Mouse (Mus musculus) right cerebral cortex, postnatal 25 days (tissue): ENCODE data around the gene Tmem248.
"Not testable (repeated sequence)": the region's sequence is repeated elsewhere in the genome, so short reads cannot be mapped to it uniquely, and the experiment has no call there.

ENCODE experiments used
- DNase-seq: peaks from one replicate; pipeline ENCODE4 v3.0.0; 2022

Tmem248 gene

DNA sequence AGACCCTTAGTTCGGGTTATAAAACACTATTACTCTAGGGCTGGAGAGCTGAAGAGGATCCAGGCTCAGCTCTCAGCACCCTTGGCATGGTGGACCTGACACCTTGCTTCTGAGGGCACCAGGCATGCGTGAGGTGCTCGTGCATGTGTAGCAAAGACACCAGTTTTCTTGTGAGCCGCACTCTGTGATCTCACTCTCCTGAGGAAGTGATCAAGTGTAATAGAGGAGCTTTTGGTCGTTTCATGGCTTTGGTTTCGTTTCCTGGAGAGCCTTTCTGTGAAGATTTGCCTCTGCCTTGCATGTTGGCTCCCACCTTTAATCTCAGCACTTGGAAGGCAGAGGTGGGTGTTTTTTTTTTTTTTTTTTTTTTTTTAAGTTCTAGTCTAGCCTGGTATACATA lies 12.3 kb upstream of the Tmem248 start:
- DNase-seq, result no peak

- DNase-seq, result no peak
Observed at GRCm38 (mm10) chr5:130205441-130206023, 11.3 kb upstream of the Tmem248 start.

GRCm38 (mm10) chr5:130207299-130207698 lies 9.6 kb upstream of the Tmem248 start:
- no peak for DNase-seq

DNA sequence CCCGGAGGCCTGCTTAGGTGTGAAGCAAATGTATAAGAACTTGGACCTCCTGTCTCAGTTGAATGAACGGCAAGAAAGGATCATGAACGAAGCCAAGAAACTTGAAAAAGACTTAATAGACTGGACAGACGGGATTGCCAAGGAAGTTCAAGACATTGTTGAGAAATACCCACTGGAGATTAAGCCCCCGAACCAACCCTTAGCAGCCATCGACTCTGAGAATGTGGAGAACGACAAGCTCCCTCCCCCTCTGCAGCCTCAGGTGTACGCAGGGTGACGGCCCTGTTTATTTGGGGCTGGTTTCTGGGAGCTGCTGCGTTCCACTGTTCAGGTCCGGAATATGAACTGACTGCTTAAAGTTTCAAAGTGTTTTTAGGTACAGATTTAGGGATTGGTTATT lies 3.9 kb upstream of the Tmem248 start:
- no peak for DNase-seq

GRCm38 (mm10) chr5:130217406-130217805 lies 525 bp downstream of the Tmem248 start:
- DNase-seq, result no peak

DNA sequence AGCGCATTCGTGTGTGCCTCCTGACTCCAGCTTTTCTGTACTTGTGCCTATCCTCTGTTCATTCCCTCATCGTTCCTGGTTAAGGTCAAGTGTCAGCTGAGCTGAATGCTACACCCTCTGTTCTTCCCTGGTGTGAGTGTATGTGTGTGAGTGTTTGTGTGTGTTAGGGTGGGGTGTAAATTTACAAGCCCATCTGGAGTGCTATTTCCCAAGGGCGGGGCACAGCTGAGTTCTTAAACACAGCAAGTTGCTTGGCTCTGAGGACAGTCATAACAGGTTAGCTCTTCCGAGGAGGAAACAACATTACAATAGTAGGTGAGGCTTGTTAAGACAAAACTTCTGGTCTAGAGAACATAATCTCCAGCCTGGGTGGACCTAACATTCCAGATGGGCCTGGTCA lies 1.5 kb downstream of the Tmem248 start:
- no peak for DNase-seq

GRCm38 (mm10) chr5:130221316-130221715 lies 4.4 kb downstream of the Tmem248 start:
- no peak for DNase-seq

- DNase-seq, result no peak
Observed at GRCm38 (mm10) chr5:130221760-130222145, 4.9 kb downstream of the Tmem248 start.

DNA sequence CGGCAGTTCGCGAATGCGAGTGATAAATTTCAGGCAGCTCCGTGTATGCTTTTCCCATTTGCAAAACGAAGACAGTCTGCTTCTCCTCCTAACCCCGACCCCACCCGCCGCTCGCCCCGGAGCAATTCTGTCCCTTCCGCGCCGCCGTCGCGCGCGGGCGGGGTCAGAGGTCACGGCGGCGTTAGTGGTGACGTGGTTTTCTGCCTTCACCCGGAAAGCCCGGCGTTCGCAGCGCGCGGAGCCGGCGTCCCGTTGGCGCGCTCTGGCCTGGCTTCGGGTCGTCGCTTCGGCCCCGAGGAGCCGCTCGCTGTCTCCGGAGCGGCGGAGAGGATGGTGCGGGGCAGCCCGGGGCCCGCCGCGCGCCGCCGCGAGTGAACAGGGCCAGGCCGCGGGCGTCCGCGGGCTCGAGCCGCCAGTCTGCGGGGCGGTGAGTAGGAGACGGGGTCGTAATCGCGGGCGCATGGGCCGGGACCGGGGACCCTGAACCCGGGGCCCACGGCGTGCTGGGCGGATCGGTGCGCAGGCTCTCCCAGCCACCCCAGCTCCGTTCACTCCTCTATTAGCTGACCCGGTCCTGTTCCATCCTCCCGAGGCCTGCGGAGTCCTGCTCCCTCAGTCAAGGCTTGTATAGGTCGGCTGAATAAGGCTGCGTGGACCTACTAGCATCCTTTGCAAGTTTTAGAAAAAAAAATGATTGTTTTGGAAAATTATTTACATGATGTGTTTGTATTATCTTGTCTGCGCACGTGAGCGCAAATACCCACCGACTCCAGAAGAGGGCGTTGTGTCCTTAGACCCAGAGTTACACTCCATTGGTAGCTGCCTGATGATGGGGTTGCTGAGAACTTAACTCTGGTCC lies 5.5 kb downstream of the Tmem248 start:
- DNase-seq, result peak; percentile 97

- DNase-seq, result no peak
Observed at GRCm38 (mm10) chr5:130226790-130227189, 9.9 kb downstream of the Tmem248 start.

DNA sequence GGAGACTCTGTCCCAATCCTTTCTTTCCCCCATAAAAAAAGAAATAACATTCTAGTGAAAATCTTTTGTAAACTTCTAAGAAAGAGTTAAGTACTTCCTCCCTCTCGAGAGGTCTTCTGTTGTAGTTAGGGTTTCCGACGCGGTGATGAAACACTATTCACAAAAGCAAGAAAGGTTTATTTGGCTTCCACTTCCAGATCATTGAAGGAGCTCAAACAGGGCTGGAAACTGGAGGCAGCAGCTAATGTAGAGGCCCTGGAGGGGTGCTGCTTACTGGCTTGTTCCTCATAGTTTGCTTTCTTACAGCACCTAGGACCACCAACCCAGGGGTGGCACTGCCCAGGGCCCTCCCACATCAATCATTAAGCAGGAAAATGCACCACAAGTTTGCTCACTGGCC lies 11.2 kb downstream of the Tmem248 start:
- DNase-seq, result no peak

DNA sequence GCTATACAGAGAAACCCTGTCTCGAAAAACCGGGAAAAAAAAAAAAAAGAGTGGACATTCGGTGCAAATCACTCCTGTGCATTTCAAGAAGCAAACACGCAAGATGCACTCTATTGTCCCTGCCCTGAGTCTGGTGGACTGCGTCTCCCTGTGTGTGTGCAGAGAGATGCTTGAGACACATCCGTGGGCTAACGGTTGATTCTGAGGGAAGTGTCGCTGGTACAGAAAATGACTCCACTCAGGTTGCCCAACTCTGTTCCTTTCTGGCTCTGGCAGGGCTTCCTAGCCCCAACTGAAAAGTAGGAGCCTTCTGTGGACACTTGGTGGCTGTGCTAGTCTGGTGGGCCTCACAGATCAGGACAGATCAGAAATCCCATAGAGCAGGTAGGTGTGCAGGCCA lies 19.4 kb downstream of the Tmem248 start:
- no peak for DNase-seq

- no peak for DNase-seq
Observed at GRCm38 (mm10) chr5:130239236-130239635, 22.4 kb downstream of the Tmem248 start.

DNA sequence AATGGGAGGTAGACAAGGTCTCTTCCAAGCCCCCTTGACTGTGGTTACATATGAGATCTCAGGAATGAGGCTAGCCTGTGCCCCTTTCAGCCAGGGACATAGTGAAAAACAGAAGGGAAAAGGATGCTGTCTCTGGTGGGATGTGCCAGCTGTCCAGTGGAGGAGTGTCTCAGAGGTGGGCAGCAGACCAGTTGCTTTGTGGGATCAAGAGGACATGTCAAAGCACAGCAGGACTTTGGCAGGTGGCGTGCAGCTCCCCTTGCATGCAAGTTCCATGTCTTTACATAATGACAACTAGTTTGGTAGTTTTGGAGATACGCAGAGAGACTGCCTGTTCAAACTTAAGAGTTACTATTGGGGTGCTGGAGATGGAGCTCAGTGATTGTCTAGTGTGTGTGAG lies 23.0 kb downstream of the Tmem248 start:
- DNase-seq, result no peak

DNA sequence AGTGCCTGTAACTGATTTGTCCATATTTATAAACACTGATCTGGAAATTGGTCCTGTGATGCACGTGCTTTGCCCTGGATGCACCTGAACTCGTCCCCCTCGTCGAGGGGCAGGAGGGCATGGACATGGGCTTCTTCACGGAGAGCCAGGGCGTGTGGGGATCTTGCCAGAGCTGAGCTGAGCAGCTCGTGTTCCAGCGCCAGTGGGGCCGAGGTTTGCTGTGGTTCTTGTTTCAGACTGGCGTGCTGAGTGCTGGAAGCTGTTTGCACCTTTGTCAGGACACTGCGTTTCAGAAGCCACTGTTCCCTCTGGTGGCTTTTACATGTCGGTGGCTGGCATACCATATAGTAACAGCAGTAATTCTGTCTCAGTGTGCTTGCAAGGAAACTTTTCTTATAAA lies 24.5 kb downstream of the Tmem248 start:
- DNase-seq, result no peak

GRCm38 (mm10) chr5:130247823-130248222 lies 30.9 kb downstream of the Tmem248 start:
- DNase-seq, result no peak

DNA sequence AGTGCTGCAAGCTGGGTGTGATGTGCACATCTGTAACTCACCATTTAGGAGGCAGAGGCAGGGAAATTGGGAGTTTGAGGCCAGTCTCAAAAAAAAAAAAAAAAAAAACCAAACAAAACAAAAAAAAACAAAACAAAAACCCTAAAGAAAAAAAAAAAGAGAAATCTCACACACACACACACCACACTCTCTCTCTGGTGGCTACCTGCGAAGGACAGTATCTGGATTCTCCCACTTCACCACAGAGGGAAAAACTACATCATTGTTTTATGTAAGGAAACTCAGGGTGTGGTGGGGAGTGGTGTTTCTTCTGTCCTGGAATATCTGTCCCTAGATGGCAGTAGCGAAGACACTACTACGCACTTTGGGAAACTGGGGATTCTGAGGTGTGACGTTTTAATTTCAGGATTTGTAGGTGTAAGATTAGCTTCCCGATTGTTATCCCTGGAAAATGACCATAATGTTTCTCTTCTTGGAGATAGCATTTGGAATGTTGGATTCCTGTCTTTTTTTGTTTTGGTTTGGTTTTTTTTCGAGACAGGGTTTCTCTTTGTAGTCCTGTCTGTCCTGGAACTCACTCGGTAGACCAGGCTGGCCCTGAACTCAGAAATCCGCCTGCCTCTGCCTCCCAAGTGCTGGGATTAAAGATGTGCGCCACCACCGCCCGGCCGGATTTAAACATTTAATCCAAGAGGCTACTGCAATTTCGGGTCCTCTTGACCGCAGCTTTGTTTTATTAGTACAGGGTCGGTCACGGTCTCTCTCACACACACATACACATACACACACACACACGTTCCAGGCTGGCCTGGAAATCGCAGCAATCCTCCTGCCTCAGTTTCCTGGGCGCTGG lies 37.5 kb downstream of the Tmem248 start:
- DNase-seq, result no peak

DNA sequence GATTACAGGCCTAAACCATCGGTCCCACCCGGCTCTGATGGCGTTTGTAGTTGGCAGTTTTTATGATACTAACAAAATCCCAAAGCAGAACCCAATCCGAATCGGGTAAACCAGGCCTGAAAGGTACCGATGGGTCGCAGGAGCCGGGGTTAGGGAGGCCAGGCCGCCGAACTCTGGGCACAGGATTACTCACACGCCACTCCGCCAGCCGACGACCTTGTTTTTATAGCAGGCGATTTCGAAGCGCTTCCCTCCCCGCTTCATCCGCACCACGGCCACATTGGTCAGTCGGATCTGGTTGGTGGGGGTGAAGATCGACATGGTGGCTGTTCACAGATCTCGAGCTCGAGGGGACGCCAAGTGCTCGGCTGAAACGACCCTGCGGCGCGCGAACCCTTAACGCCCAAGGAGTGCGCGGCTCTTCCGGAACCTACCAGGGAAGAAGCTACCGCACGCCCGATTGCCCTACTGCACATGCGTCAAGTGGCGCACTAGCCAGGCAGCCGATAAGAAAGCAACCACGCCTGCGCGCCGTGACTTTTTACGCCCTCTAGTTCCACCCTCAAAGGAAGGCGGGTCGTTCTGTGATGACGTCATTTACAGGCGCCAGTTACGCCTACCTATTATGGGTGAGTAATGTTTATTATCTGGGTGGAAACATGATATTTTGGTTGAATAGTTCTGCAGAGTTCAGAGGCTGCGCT lies 38.3 kb downstream of the Tmem248 start, which contains the start of the genes Sbds and Tyw1:
Gene Sbds, minus strand, starts transcription at position 514 of the 704 bp plus-strand sequence.
Gene Tyw1, plus strand, starts transcription at position 603 of the 704 bp plus-strand sequence.
- peak; percentile 97 for DNase-seq

GRCm38 (mm10) chr5:130255799-130256525 lies 39.1 kb downstream of the Tmem248 start:
- not testable (repeated sequence) for DNase-seq

GRCm38 (mm10) chr5:130256678-130257271 lies 39.9 kb downstream of the Tmem248 start:
- peak; percentile 91 for DNase-seq

DNA sequence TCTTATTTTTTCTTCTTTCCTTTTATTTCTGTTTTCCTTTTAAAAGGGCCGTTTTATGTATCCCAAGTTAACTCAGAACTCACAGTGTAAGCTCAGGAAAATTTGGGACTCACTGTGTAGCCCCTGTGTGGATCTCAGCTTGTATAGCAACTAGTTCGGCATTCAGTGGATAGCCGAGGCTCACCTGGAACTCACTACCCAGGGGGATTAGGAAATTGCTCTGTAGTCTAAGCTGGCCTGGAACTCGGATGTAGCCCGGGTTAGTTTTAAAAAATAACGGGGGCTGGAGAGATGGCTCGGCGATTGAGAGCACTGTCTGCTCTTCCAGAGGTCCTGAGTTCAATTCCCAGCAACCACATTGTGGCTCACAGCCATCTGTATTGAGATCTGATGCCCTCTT lies 40.4 kb downstream of the Tmem248 start:
- no peak for DNase-seq

GRCm38 (mm10) chr5:130263454-130263853 lies 46.6 kb downstream of the Tmem248 start:
- no peak for DNase-seq
